Mouse (Mus musculus) liver, postnatal 0 days (tissue): Measurements from ENCODE around the gene Mki67.

Experiments used
- CTCF ChIP-seq: sonication (generic); IDR thresholded peaks from 2 replicates; pipeline ENCODE4 v1.5.1; 2016; ENCODE audit warnings: antibody characterized with exemption, low read depth
- EP300 ChIP-seq: IDR thresholded peaks from 2 replicates; pipeline ENCODE4 v1.6.1; 2016; ENCODE audit warnings: antibody characterized with exemption, low read depth, mild to moderate bottlenecking

DNA sequence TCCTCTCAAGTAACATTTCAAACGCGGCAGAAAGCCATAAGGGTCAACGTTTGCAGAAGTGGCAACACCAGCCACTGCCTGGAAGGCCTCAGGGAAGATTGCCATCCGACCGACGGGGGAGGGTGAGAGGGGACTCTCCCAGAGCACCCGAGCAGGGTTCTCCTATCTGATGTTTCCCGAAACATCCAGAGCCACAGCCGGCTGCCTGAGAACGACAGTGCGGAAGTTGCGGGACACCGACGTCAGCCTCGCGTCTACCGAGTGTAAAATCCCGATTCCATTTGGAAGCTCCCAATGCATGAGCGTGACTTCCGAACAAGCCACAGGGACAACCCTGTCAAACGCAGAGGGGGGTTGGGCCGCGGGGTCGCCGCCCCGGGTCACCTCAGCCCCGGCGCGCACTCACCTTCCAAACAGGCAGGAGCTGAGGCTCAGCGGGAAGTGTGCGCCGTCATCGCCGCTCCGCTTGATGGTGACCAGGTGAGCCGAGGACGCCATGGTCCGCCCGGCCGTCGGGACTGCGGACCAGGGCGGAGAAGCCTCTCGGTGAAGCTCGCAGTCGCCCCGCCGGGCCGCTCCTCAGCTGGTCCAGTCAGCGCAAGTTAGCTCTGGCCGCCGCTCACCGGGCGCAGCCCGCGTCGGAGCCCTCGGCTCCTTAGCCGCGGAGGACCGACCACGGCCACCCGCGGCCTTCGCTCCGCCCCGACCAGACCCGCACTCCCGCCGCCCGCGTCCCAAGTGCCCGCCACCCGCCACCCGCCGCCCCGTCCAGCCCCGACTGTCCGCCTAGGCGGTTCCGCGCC is at the start of gene Mki67:
- TF ChIP-seq EP300 (no peak), CTCF (no peak)
